Mouse (Mus musculus): ENCODE results near the gene Fam50b.

GRCm38 (mm10) chr13:34762865-34763264 is 28.2 kb downstream of the Fam50b start:
- TF ChIP-seq EP300 (optimal IDR thresholded peaks at IDR 0.05): no peak
- TF ChIP-seq CTCF (IDR thresholded peaks at IDR 0.05; ENCODE audit: low read depth): no peak

All from stomach, postnatal 0 days (tissue).